Mouse (Mus musculus): ENCODE results near the gene Cdc26. TPM values are rescaled to one million over a fixed set of nuclear protein-coding genes. Genes with fewer than 3 reads are reported as not detected.
A peak's percentile ranks its signal among the peaks of the same experiment; 100 is the strongest.

Cdc26 gene
- total RNA-seq (2021): 100 to 1,000 TPM in 1 of 2 experiments, 10 to 100 TPM in 1; 94.2 to 102 TPM
- long read RNA-seq, experiment 1, transcript Cdc26-202 (3 exons, 654 nt): minor isoform, 5 of 86 reads
- long read RNA-seq, experiment 1, transcript Cdc26-201 (4 exons, 819 nt): major isoform, 67 of 86 reads
- long read RNA-seq, experiment 1, partial matches to known transcripts: 0 of 86 reads
- long read RNA-seq, experiment 1, other reads (novel, unspliced or antisense): 14 of 86 reads
- long read RNA-seq, experiment 2, full-length matches to known transcripts: 59 of 88 reads
- long read RNA-seq, experiment 2, partial matches to known transcripts: 4 of 88 reads
- long read RNA-seq, experiment 2, other reads (novel, unspliced or antisense): 25 of 88 reads

- peak; percentile 77 to 92 for DNase-seq (ENCODE audit: low spot score in 2 of 2)
Measured at GRCm38 (mm10) chr4:62408601-62409282, at the start of gene Cdc26, which contains the start of gene Prpf4. Cdc26 (minus strand) TSS chr4:62408642. Prpf4 (plus strand) TSS chr4:62408797.

- DNase-seq (ENCODE audit: low spot score in 2 of 2): no peak
Measured at GRCm38 (mm10) chr4:62454995-62455394, 46.6 kb upstream of the Cdc26 start.

GRCm38 (mm10) chr4:62440986-62441385, 32.5 kb upstream of the Cdc26 start:
- DNase-seq (ENCODE audit: low spot score in 2 of 2): no peak

GRCm38 (mm10) chr4:62440544-62440943, 32.1 kb upstream of the Cdc26 start:
- DNase-seq (ENCODE audit: low spot score in 2 of 2): no peak

GRCm38 (mm10) chr4:62439793-62440192, 31.4 kb upstream of the Cdc26 start:
- no peak for DNase-seq (ENCODE audit: low spot score in 2 of 2)

GRCm38 (mm10) chr4:62437871-62438270, 29.4 kb upstream of the Cdc26 start:
- DNase-seq (ENCODE audit: low spot score in 2 of 2): no peak

- no peak for DNase-seq (ENCODE audit: low spot score in 2 of 2)
Measured at GRCm38 (mm10) chr4:62437256-62437778, 28.9 kb upstream of the Cdc26 start.

GRCm38 (mm10) chr4:62435081-62435480, 26.6 kb upstream of the Cdc26 start, which contains the start of gene Rnf183:
Rnf183 (minus strand) TSS chr4:62435252.
- DNase-seq (ENCODE audit: low spot score in 2 of 2): no peak

- no peak for DNase-seq (ENCODE audit: low spot score in 2 of 2)
Measured at GRCm38 (mm10) chr4:62433939-62434870, 25.8 kb upstream of the Cdc26 start.

- no peak for DNase-seq (ENCODE audit: low spot score in 2 of 2)
Measured at GRCm38 (mm10) chr4:62431522-62431921, 23.1 kb upstream of the Cdc26 start.

GRCm38 (mm10) chr4:62430678-62431077, 22.2 kb upstream of the Cdc26 start:
- no peak for DNase-seq (ENCODE audit: low spot score in 2 of 2)

- DNase-seq (ENCODE audit: low spot score in 2 of 2): no peak
Measured at GRCm38 (mm10) chr4:62429616-62430015, 21.2 kb upstream of the Cdc26 start.

- no peak for DNase-seq (ENCODE audit: low spot score in 2 of 2)
Measured at GRCm38 (mm10) chr4:62427978-62428758, 19.7 kb upstream of the Cdc26 start.

GRCm38 (mm10) chr4:62425891-62426290, 17.4 kb upstream of the Cdc26 start:
- DNase-seq (ENCODE audit: low spot score in 2 of 2): no peak

GRCm38 (mm10) chr4:62419091-62419490, 10.6 kb upstream of the Cdc26 start:
- no peak for DNase-seq (ENCODE audit: low spot score in 2 of 2)

GRCm38 (mm10) chr4:62418448-62418847, 10.0 kb upstream of the Cdc26 start:
- DNase-seq (ENCODE audit: low spot score in 2 of 2): no peak

GRCm38 (mm10) chr4:62411606-62412005, 3.2 kb upstream of the Cdc26 start:
- DNase-seq (ENCODE audit: low spot score in 2 of 2): no peak

GRCm38 (mm10) chr4:62410325-62410724, 1.9 kb upstream of the Cdc26 start:
- no peak for DNase-seq (ENCODE audit: low spot score in 2 of 2)

GRCm38 (mm10) chr4:62409615-62410014, 1.2 kb upstream of the Cdc26 start:
- no peak for DNase-seq (ENCODE audit: low spot score in 2 of 2)
